Mouse (Mus musculus) erythroblast, embryonic 14.5 days (primary cell): ENCODE measurements around the gene Stxbp5l.

ENCODE experiments used
- GATA1 ChIP-seq: IDR thresholded peaks from 2 replicates; pipeline ENCODE4 v1.6.1; 2012; ENCODE audit warnings: low read length, inconsistent platforms, mixed read lengths
- TAL1 ChIP-seq: IDR thresholded peaks from 3 replicates; pipeline ENCODE4 v1.6.1; 2012; ENCODE audit warnings: low read length, inconsistent platforms, mixed read lengths

- TF ChIP-seq TAL1 (no peak), GATA1 (no peak)
Measured at GRCm38 (mm10) chr16:37422874-37423273, 38.1 kb upstream of the Stxbp5l start.
